Mouse (Mus musculus): ENCODE results near the gene Prox1.

Gene Prox1

DNA sequence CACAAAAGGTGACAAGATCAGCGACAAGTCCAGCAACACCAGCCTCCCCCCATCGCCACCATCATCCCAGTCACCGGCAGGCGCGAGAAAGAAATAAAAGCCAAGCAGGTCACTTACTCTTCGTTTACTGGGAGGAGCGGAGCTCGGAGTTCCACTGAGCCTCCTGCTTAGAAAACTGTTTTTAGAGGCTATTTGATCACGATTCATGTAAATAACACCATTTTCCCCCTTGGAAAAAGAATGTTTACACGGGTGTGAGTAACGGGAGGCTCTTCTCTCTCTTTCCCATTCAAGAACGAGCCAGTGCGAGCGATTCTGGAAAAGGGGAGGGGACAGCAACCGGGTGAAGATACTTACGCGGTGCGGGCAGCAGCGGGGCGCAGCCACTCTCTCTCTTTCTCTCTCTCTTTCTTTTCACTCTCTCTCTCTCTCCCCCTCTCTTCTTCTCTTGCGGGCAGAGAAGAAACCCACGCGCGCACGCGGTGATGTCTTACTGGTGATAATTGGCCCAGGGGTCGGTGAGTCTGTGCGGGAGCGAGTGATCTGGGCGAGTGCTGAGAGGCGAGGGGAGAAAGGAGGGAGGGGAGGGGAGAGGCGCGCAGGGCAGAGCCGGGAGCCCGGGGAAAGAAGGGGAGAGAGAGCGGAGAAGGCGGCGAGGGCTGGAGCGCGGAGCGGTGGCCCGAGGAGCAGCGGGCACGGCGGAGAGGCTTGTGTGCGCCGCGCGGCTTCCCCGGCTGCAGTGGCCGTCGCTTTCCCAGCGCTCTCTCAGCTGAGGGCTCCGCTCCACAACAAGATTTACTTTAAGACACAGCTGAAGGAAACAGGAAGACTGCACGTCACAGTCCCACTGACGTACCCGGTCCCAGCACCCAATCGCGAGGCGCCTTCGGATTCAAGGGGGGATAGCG is at the start of gene Prox1:
Gene Prox1 (minus strand): TSS at position 804 of the 908 bp plus-strand sequence.
- peak; percentile 38 for DNase-seq (ENCODE audit: low spot score)

- DNase-seq (ENCODE audit: low spot score) = no peak
Observed at GRCm38 (mm10) chr1:190216621-190217020, 46.1 kb upstream of the Prox1 start.

DNA sequence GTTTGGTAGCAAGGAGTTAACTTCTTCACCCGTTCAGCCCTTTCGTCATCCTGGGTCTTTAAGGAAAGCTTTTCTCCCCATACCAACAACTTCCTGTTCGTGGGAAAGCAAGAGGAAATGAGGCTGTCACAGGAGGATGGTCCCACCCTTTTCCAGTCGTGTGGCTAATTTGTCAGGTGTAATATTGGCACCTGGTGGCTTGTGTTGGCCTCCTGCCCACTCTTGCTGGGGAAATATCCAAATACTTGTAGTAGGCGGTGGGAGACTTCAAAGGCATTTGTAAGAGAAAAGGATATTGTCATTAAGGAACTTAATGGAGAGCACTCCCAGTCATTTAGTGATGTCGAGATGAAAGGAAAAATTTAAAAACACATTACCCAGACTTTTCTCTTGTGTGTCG is 44.1 kb upstream of the Prox1 start:
- DNase-seq (ENCODE audit: low spot score) = no peak

- DNase-seq (ENCODE audit: low spot score) = no peak
Observed at GRCm38 (mm10) chr1:190213175-190213574, 42.7 kb upstream of the Prox1 start.

- no peak for DNase-seq (ENCODE audit: low spot score)
Observed at GRCm38 (mm10) chr1:190207246-190207645, 36.7 kb upstream of the Prox1 start.

GRCm38 (mm10) chr1:190205691-190206090 is 35.2 kb upstream of the Prox1 start:
- no peak for DNase-seq (ENCODE audit: low spot score)

GRCm38 (mm10) chr1:190204378-190205070 is 34.0 kb upstream of the Prox1 start:
- DNase-seq (ENCODE audit: low spot score) = no peak

DNA sequence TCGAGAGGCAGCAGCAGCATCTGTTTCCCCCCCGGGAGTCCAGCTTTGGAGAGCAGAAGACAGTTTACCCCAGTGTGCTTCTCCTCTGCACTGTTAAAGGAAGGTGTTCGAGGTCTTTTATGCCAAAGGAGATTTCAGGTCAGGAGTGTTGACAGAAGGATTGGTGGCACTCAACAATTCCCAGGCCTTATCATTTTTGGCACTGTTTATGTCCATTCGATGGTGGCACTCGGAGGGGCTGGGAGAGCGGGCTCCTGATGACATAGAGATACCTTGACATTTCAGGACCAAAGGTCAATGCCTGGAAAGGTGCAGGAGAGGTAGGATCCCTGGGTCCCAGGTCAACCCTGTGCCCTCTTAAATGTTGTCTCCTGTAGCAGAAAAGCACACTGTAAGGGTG is 31.2 kb upstream of the Prox1 start:
- no peak for DNase-seq (ENCODE audit: low spot score)

GRCm38 (mm10) chr1:190200996-190201395 is 30.5 kb upstream of the Prox1 start:
- no peak for DNase-seq (ENCODE audit: low spot score)

GRCm38 (mm10) chr1:190198247-190198646 is 27.7 kb upstream of the Prox1 start:
- DNase-seq (ENCODE audit: low spot score) = no peak

DNA sequence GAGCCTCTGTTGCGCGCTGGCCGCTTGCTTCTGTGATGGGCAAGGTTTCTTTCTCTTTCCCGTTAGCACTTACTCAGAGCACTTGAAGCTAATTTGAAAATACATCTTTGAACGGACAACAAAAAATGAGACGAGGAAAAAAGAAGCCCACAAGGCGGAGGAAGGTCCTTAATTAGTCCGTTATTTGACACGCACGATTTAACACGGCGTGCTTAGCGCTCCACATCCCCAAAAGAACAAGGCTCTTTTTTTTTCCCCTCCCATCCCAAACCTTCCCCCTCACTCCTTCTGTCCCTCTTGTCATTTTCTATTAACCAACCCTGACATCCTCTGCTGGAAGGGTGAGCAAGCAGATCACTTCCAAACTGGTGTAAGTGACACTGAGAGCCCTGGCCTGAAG is 21.5 kb upstream of the Prox1 start:
- no peak for DNase-seq (ENCODE audit: low spot score)

DNA sequence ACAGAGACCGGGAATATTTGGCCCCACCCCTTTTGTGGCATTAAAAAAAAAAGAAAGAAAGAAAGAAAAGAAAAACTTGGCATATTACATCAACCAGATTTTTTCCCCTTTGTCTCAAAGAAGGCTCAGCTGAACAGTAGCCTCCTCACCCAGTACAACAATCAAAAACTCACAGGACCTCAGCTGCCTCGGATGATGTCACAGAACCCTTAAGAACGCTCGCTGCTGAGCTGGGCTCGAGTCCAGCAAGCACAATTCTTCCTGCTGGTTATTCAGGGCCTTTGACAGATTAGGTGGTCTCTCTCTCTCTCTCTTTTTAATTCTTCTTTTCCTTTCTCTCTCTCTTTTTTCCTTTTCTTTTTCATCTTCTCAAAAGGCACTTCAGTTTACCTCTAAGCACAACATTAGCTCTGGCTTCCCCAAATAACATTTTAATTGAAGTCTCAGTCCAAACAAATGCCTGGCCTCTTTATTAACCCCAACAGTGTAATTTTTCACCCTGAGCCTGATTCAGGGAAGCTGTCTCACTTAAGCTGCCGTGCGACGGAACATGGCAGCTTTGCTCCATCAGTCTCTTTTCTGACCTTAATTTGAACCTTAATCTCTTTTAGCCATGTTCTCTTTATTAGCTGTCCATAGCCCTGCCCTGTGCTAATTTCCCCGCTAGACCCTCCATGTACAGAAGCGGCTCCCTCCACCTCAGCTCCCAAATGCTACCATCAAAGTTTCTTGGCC is 19.9 kb upstream of the Prox1 start:
- DNase-seq (ENCODE audit: low spot score) = no peak

DNA sequence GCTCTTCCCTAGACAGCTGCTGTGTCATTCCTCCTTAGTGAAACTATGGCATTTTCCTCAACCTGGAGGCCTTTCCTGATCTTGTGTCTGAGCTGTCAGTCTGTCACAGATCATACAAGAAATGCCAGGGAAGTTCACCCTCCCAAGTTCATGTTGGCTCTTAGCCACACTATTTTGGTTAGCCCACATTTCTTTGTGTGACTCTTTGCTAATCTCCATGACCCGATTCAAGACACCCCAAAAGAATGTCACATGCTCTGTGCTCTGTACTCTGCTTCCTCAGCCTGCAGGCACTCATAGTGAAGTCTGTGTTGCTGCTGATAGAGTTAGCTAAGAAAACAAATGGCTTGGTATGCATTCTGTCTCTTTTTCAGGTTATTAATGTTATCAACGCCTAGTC is 18.6 kb upstream of the Prox1 start:
- no peak for DNase-seq (ENCODE audit: low spot score)

DNA sequence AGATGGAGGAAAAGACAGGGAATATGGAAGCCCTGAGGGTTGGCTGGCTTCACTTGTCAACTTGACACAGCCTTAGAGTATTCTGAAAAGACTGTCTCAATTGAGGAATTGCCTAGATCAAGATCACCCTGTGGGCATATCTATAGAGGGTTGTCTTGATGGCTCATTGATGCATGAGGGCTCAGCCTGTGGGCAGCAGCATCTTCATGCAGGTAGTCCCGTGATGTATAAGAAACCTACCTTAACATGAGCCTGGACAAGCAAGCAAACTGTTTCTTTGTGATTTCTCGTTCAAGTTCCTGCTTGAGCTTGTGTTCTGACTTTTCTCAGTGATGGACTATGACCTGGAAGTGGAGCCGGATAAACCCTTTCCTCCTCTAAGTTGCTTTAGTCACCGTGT is 15.8 kb upstream of the Prox1 start:
- DNase-seq (ENCODE audit: low spot score) = no peak

DNA sequence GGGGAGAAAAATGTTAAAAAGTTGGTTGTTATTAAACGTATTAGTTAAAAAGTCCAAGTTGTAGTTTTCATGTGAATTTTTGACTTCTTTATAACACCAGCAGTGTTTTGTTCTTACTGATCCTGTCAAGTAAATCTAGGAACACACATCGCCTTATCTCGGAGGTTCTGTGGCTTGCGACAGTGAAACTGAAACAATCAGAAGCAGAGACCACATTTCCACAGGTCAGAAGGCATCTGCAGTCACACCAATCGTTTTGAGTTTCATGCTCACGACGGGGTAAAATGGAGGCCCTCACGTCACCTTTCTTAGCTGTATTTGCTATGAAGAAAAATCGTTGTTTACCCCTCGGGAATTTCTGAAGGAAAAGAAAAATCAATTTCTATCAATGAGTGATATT is 14.8 kb upstream of the Prox1 start:
- no peak for DNase-seq (ENCODE audit: low spot score)

GRCm38 (mm10) chr1:190183574-190183973 is 13.1 kb upstream of the Prox1 start:
- DNase-seq (ENCODE audit: low spot score) = no peak

GRCm38 (mm10) chr1:190181765-190182164 is 11.3 kb upstream of the Prox1 start:
- no peak for DNase-seq (ENCODE audit: low spot score)

DNA sequence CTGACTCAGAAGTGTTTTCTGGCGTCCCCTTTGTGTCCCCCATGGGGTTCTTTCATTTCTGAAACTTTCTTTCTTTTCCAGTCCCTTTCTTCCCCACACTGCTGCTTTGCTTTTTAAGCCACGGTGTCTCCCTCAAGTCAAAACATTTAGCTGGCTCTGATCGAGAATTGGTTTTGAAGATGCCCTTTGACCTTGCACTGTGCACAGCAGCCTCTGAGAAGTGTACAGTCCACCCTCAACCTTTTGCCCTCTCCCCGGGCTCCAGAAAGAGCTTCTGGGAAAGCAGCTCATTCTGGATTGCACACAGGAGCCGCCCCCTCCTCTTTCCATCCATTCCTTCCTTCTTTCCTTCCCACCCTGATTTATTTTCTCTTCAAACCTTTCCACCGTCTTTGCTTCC is 10.3 kb upstream of the Prox1 start:
- DNase-seq (ENCODE audit: low spot score) = no peak

DNA sequence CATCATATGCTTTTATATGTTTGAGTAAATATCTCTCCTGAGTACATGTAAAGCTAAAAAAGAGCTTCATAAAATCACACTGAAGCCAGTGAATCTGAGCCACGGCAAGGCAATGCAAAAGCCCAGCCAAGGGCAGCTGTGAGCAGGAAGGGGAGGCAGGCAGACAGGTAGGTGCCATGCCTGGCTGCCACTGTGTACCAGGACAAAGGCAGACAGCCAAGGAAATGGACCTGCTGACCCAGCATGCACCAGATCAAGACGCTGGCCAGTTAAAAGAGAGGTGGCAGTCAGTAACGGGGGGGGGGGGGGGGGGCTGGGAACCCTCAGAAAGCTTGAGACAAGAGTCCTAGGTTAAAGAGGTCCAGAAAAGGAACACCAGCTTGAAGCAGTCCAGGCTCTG is 6.4 kb upstream of the Prox1 start:
- no peak for DNase-seq (ENCODE audit: low spot score)

DNA sequence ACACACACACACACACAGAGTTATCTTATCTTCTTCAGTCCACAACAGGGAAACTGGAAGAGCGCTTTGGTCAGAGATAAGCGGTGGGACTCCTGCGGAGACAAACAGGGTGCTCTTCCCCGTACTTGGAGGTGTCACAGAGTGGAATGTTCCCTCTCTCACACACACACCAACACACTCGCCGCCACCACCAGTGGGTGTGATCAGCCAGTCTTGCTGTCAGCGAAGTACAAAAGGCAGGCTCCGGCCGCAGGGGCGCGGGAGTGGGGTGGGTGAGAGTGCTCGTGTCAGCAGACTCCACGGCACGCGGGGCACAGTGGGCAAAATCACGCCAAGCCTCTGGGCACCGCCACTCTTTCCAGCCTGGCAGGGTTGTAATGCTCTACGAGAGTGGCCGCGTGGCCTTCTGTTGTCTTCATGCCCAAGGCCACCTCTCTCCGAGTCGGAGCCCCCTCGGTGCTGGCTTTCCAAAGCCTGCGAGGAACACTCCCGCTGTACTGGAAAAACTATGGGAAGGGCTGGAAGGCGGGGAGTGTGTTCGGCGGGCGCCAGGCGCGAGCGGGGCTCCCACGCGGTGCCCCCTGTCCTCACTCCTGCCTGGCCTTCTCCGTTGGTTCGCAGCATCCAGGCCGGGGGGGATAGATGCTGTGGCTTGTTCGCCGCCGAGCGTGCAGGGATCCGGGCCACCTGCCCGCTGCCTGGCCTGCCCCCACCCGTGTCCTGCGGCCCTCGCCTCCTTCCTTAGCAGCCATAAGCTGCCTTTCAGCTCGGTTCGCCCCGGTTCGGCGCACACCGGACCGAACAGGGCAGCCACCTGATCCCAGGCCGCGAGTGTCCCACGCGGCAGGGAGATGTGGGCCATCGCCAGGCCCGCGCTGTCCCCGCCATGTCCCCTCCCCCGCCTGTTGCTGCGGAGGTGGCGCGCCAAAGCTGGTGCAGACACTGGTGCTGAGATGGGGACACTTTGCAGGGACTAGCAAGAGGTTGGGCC is 4.5 kb upstream of the Prox1 start:
- no peak for DNase-seq (ENCODE audit: low spot score)

DNA sequence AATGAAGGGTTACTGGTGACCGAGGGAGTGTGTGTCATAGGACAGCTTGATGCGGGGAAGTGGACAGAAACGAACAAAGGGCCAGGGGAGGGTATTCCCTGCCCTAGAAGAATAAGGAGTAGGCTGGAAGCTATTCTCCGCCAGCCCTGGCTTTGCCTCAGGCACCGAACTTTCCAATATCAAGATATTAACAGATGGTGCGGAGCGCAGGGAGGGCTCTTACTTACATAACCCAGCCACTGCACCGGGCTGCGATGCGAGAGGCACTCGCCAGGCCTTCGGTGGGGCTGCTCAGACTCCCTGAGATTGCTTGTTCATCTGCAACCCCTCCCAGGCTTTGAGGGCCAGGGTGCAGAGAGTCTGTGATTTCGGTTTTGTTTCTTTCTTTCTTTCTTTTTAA is 3.7 kb upstream of the Prox1 start:
- DNase-seq (ENCODE audit: low spot score) = no peak

GRCm38 (mm10) chr1:190173596-190173995 is 3.1 kb upstream of the Prox1 start:
- no peak for DNase-seq (ENCODE audit: low spot score)
